In the genomic region with DNA sequence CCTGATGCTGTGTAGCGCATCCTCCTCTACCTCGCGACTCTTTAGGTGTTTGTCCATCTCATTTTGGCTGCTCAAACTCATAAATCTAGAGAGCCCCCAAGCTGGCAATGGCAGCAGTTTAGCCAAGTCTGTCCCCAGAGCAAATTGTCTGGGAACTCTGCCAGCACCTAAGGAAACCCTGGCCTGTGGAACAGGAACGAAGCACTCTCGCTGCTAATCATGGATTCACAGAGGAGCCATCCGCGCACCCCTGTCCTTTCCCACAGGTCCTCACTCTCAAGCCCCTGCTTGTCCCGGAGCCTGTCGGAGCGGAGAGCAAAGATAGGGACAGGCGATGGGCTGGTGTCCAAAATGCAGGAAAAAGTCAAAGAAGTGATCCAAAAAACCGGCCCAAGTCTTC, we compare ENCODE assay signal across 10 mouse cellular contexts.
DNase-seq lines count a peak whose midpoint lies in the region; ATAC-seq and TF ChIP-seq lines count a peak whose summit lies in the region.
"Had no signal": no experiment of that assay in that cellular context is flagged by ENCODE, and none has a peak within 500 bp of the region (broad histone marks: within the 10 kb centered on the region; RNA-seq: fewer than 3 reads in every experiment).

No protein-coding gene starts in this region.

- H3K27ac ChIP-seq in left cerebral cortex, adult 2 months = peak overlapping the region; percentile 73; the same call in 1 of the 2 replicates
- H3K27ac ChIP-seq: embryonic facial prominence, embryonic 12.5 days; intestine, embryonic 15.5 days; liver, embryonic 14.5 days had no signal

- ATAC-seq in activated CD4-positive, CD25-positive, alpha-beta regulatory T cell, adult 4 months = no peak
- ATAC-seq: intestine, embryonic 15.5 days had no signal

- no peak for TF ChIP-seq POLR2A in brain, embryonic 14.5 days (IDR thresholded peaks at IDR 0.05; ENCODE audit: borderline replicate concordance, extremely low read depth, insufficient read depth, insufficient read length, poor library complexity, severe bottlenecking)

- DNase-seq in left cerebral cortex, adult 2 months (ENCODE audit: extremely low spot score in 1 of 2, low spot score in 2 of 2) = no peak
- DNase-seq in left cerebral cortex, adult 8-10 months (ENCODE audit: low spot score in 2 of 2) = no peak
- peak; percentile 73 for DNase-seq in brain, embryonic 14.5 days (ENCODE audit: low read depth)
- peak; percentile 70 to 74 for DNase-seq in cerebellum, postnatal 14 days
- peak; percentile 55 for DNase-seq in lung, postnatal 10 days
- no peak for DNase-seq in gastrocnemius, adult 8-10 months (ENCODE audit: low spot score in 2 of 2)

- no peak for TF ChIP-seq CTCF in left cerebral cortex, adult 2 months (IDR thresholded peaks at IDR 0.05)
- TF ChIP-seq CTCF in brain, embryonic 14.5 days (IDR thresholded peaks at IDR 0.05; ENCODE audit: borderline replicate concordance, extremely low read depth, insufficient read depth, insufficient read length) = no peak

- no peak overlapping the region for H3K4me3 ChIP-seq in left cerebral cortex, adult 2 months
- H3K4me3 ChIP-seq: embryonic facial prominence, embryonic 12.5 days; intestine, embryonic 15.5 days had no signal

- intact Hi-C loops in left cerebral cortex, adult 2 months (cut with DNase I) = no loop called here

Comparison
In these comparisons a context has a peak if more than half of its experiments do, and no peak if none do; other contexts are left out.
1. DNase-seq: peak in brain, embryonic 14.5 days (single experiment), cerebellum, postnatal 14 days (2 of 2) and lung, postnatal 10 days (single experiment); none in left cerebral cortex, adult 2 months (0 of 2), left cerebral cortex, adult 8-10 months (0 of 2) and gastrocnemius, adult 8-10 months (0 of 2).